Mouse (Mus musculus) heart, adult 2 months (tissue): ENCODE results near the gene Icmt. TPM values are rescaled to one million over a fixed set of nuclear protein-coding genes. Genes with fewer than 3 reads are reported as not detected.

Experiments used
- DNase-seq, 2 experiments: peaks; one replicate each; pipeline ENCODE4 v3.0.0; 2021
- H3K27ac ChIP-seq: fragments of 200-600 bp; 2 replicates; pipeline ENCODE4 v1.8.1; 2022
- H3K27me3 ChIP-seq: fragments of 200-500 bp; 2 replicates; pipeline ENCODE4 v1.6.1; 2012; ENCODE audit warnings: mild to moderate bottlenecking, low read length, inconsistent platforms, mixed read lengths; ENCODE audit not compliant: control insufficient read depth, insufficient read depth
- H3K36me3 ChIP-seq: fragments of 200-500 bp; 2 replicates; pipeline ENCODE4 v1.6.1; 2012; ENCODE audit warnings: low read length, inconsistent platforms; ENCODE audit not compliant: control insufficient read depth, insufficient read depth
- H3K4me1 ChIP-seq: fragments of 200-500 bp; 2 replicates; pipeline ENCODE4 v1.6.1; 2011; ENCODE audit warnings: low read length; ENCODE audit not compliant: control insufficient read depth, insufficient read depth
- H3K4me3 ChIP-seq: fragments of 200-600 bp; 2 replicates; pipeline ENCODE4 v1.8.1; 2022
- H3K79me2 ChIP-seq: fragments of 200-500 bp; replicated peaks from 2 replicates; pipeline ENCODE4 v1.6.1; 2012; ENCODE audit warnings: mild to moderate bottlenecking, inconsistent platforms, low read length, moderate library complexity, mixed read lengths; ENCODE audit not compliant: control insufficient read depth, insufficient read depth
- H3K9ac ChIP-seq: fragments of 200-500 bp; 2 replicates; pipeline ENCODE4 v1.6.1; 2012; ENCODE audit warnings: low read depth, mild to moderate bottlenecking, control low read depth, inconsistent platforms, low read length, mixed read lengths
- CTCF ChIP-seq: fragments of 200-600 bp; IDR thresholded peaks from 2 replicates; pipeline ENCODE4 v1.8.1; 2022; ENCODE audit warnings: antibody characterized with exemption, mild to moderate bottlenecking, moderate library complexity
- EP300 ChIP-seq: fragments of 200-500 bp; IDR thresholded peaks from 2 replicates; pipeline ENCODE4 v1.6.1; 2011; ENCODE audit warnings: low read depth, low read length, control low read depth; ENCODE audit not compliant: insufficient read depth
- POLR2A ChIP-seq: fragments of 200-500 bp; IDR thresholded peaks from 2 replicates; pipeline ENCODE4 v1.6.1; 2011; ENCODE audit warnings: mild to moderate bottlenecking, low read depth, low read length, control low read depth; ENCODE audit not compliant: insufficient read depth
- WGBS: fragments of 180-500 bp; shearing (Covaris S2); methylation state at CpG from one replicate; pipeline ENCODE4 v1.1.7; 2018; 5-methylcytosine and 5-hydroxymethylcytosine counted together
- intact Hi-C: fragments of 180-260 bp; cut with DNase I; formaldehyde crosslinking; loops from one replicate; pipeline ENCODE4 v1.15.1; 2025
- polyA plus RNA-seq: library from polyadenylated mRNA; depleted of rRNA; stranded (reverse); fragments of >200 nt; gene quantifications from 2 replicates; pipeline ENCODE4 v1.2.3, GENCODE M21; 2012
- total RNA-seq, 2 experiments: library from RNA; stranded (reverse); gene quantifications; 2 replicates each; pipeline ENCODE4 v1.2.3; 2021

Gene Icmt
- total and polyA plus RNA-seq, 3 experiments: 17.7 to 28.2 (median 26.4) TPM

- peak overlapping the region; percentile 40 for H3K27ac ChIP-seq
- intact Hi-C loops: no loop called here
- H3K9ac ChIP-seq: no peak overlapping the region
- no peaks in the 10 kb centered on the region for H3K36me3 ChIP-seq
- peaks cover 21% of the 10 kb centered on the region for H3K4me1 ChIP-seq
- WGBS: 38% methylated on average over 10 of the region's 10 CpGs
- no peaks in the 10 kb centered on the region for H3K79me2 ChIP-seq
- TF ChIP-seq CTCF (no peak), POLR2A (no peak), EP300 (no peak)
- DNase-seq: peak; percentile 56 to 67
- H3K27me3 ChIP-seq: no peaks in the 10 kb centered on the region
- H3K4me3 ChIP-seq: no peak overlapping the region
Observed at GRCm38 (mm10) chr4:152266236-152266895, 30.7 kb upstream of the Icmt start.

- 64% methylated on average over 13 of the region's 13 CpGs for WGBS
- DNase-seq: peak; percentile 63 to 78
- H3K4me3 ChIP-seq: no peak overlapping the region
- intact Hi-C loops: no loop called here
- H3K4me1 ChIP-seq: peaks cover 24% of the 10 kb centered on the region
- H3K79me2 ChIP-seq: no peaks in the 10 kb centered on the region
- peak overlapping the region; percentile 13 for H3K27ac ChIP-seq
- no peaks in the 10 kb centered on the region for H3K36me3 ChIP-seq
- H3K9ac ChIP-seq: no peak overlapping the region
- no peak for TF ChIP-seq EP300
- TF ChIP-seq POLR2A: no peak
- no peak for TF ChIP-seq CTCF
- H3K27me3 ChIP-seq: no peaks in the 10 kb centered on the region
Observed at GRCm38 (mm10) chr4:152267748-152268369, 29.2 kb upstream of the Icmt start.

- H3K27me3 ChIP-seq: no peaks in the 10 kb centered on the region
- peaks cover 27% of the 10 kb centered on the region for H3K4me1 ChIP-seq
- TF ChIP-seq POLR2A: no peak
- no peak for TF ChIP-seq EP300
- no peak for TF ChIP-seq CTCF
- H3K9ac ChIP-seq: no peak overlapping the region
- no peak overlapping the region for H3K4me3 ChIP-seq
- WGBS: 92% methylated on average over 13 of the region's 13 CpGs
- H3K27ac ChIP-seq: no peak overlapping the region; the same call in 1 of the 2 replicates
- no peak for DNase-seq
- H3K79me2 ChIP-seq: no peaks in the 10 kb centered on the region
- H3K36me3 ChIP-seq: no peaks in the 10 kb centered on the region
- intact Hi-C loops: no loop called here
Observed at GRCm38 (mm10) chr4:152269967-152270366, 27.1 kb upstream of the Icmt start.

- Histone ChIP-seq H3K9ac (no peak overlapping the region), H3K27me3 (no peaks in the 10 kb centered on the region), H3K4me1 (peaks cover 27% of the 10 kb centered on the region), H3K4me3 (no peak overlapping the region), H3K27ac (peak overlapping the region; percentile 43), H3K36me3 (no peaks in the 10 kb centered on the region), H3K79me2 (no peaks in the 10 kb centered on the region)
- TF ChIP-seq CTCF (no peak), POLR2A (no peak), EP300 (no peak)
- 67% methylated on average over 9 of the region's 9 CpGs for WGBS
- peak in 1 of 2 experiments; percentile 46 for DNase-seq
- intact Hi-C loops: no loop called here
Observed at GRCm38 (mm10) chr4:152270599-152270998, 26.4 kb upstream of the Icmt start.

GRCm38 (mm10) chr4:152271334-152271733 is 25.7 kb upstream of the Icmt start:
- 91% methylated on average over 11 of the region's 11 CpGs for WGBS
- Histone ChIP-seq H3K4me3 (no peak overlapping the region), H3K4me1 (peaks cover 24% of the 10 kb centered on the region), H3K36me3 (no peaks in the 10 kb centered on the region), H3K27ac (peak overlapping the region; percentile 68), H3K27me3 (no peaks in the 10 kb centered on the region), H3K9ac (no peak overlapping the region), H3K79me2 (no peaks in the 10 kb centered on the region)
- intact Hi-C loops: no loop called here
- DNase-seq: no peak
- TF ChIP-seq CTCF: no peak
- no peak for TF ChIP-seq POLR2A
- no peak for TF ChIP-seq EP300

GRCm38 (mm10) chr4:152272006-152272405 is 25.0 kb upstream of the Icmt start:
- Histone ChIP-seq H3K9ac (no peak overlapping the region), H3K4me1 (peaks cover 24% of the 10 kb centered on the region), H3K27ac (peak overlapping the region; percentile 68), H3K27me3 (no peaks in the 10 kb centered on the region), H3K36me3 (no peaks in the 10 kb centered on the region), H3K4me3 (no peak overlapping the region), H3K79me2 (no peaks in the 10 kb centered on the region)
- no peak for TF ChIP-seq CTCF
- TF ChIP-seq POLR2A: no peak
- no peak for TF ChIP-seq EP300
- peak in 1 of 2 experiments; percentile 36 for DNase-seq
- 55% methylated on average over 7 of the region's 7 CpGs for WGBS
- intact Hi-C loops: loop anchor here (2.0 kb wide), 2 partner anchors 25 to 57 kb away; no protein-coding TSS in a partner anchor
